Mouse (Mus musculus) lung, adult 2 months (tissue): ENCODE measurements around the gene C2cd4c. TPM values are rescaled to one million over a fixed set of nuclear protein-coding genes. Genes with fewer than 3 reads are reported as not detected.

Experiments used
- DNase-seq: peaks from one replicate; pipeline ENCODE4 v3.0.0; 2022
- H3K4me1 ChIP-seq: fragments of 200-500 bp; 2 replicates; pipeline ENCODE4 v1.6.1; 2011; ENCODE audit warnings: low read length; ENCODE audit not compliant: control insufficient read depth, insufficient read depth
- H3K4me3 ChIP-seq: fragments of 200-500 bp; replicated peaks from 2 replicates; pipeline ENCODE3; 2011; ENCODE audit warnings: low read depth, mild to moderate bottlenecking, control low read depth, low read length; ENCODE audit errors: extremely low read depth
- CTCF ChIP-seq: fragments of 200-500 bp; IDR thresholded peaks from 2 replicates; pipeline ENCODE4 v1.5.1; 2011; ENCODE audit warnings: mild to moderate bottlenecking, low read length, control low read depth; ENCODE audit not compliant: insufficient read depth
- POLR2A ChIP-seq: fragments of 200-500 bp; IDR thresholded peaks from 2 replicates; pipeline ENCODE4 v1.6.1; 2011; ENCODE audit warnings: low read depth, mild to moderate bottlenecking, control low read depth, low read length, borderline replicate concordance; ENCODE audit errors: extremely low read depth
- WGBS: fragments of 180-500 bp; shearing (Covaris S2); methylation state at CpG from one replicate; pipeline ENCODE4 v1.1.7; 2018; 5-methylcytosine and 5-hydroxymethylcytosine counted together
- polyA plus RNA-seq: library from polyadenylated mRNA; depleted of rRNA; stranded (reverse); fragments of >200 nt; gene quantifications from 2 replicates; pipeline ENCODE4 v1.2.3, GENCODE M21; 2012

Gene C2cd4c
- polyA plus RNA-seq, 1 experiment, result not detected

GRCm38 (mm10) chr10:79584021-79584420, 29.8 kb downstream of the C2cd4c start:
- no peak for DNase-seq

GRCm38 (mm10) chr10:79581501-79581900, 32.3 kb downstream of the C2cd4c start:
- no peak for TF ChIP-seq CTCF
- no peak for TF ChIP-seq POLR2A
- WGBS, result 87% methylated on average over 8 of the region's 8 CpGs
- Histone ChIP-seq H3K4me3 (no peak overlapping the region), H3K4me1 (no peaks in the 10 kb centered on the region)
- DNase-seq, result no peak

More at GRCm38 (mm10) chr10:79584021-79584420, 29.8 kb downstream of the C2cd4c start:
- 38% methylated on average over 7 of the region's 7 CpGs for WGBS
- TF ChIP-seq POLR2A, result no peak
- TF ChIP-seq CTCF, result no peak
- Histone ChIP-seq H3K4me3 (no peak overlapping the region), H3K4me1 (no peaks in the 10 kb centered on the region)

- TF ChIP-seq POLR2A (no peak), CTCF (peak; percentile 37; the same call in 1 of the 2 replicates)
- WGBS, result 47% methylated on average over 6 of the region's 6 CpGs
- Histone ChIP-seq H3K4me3 (no peak overlapping the region), H3K4me1 (no peaks in the 10 kb centered on the region)
- DNase-seq, result no peak
Observed at GRCm38 (mm10) chr10:79580811-79581210, 33.0 kb downstream of the C2cd4c start.

GRCm38 (mm10) chr10:79580356-79580755, 33.5 kb downstream of the C2cd4c start:
- H3K4me3 ChIP-seq, result no peak overlapping the region
- TF ChIP-seq CTCF (no peak), POLR2A (no peak)
- WGBS, result 69% methylated on average over 7 of the region's 7 CpGs
- no peaks in the 10 kb centered on the region for H3K4me1 ChIP-seq
- DNase-seq, result no peak

DNA sequence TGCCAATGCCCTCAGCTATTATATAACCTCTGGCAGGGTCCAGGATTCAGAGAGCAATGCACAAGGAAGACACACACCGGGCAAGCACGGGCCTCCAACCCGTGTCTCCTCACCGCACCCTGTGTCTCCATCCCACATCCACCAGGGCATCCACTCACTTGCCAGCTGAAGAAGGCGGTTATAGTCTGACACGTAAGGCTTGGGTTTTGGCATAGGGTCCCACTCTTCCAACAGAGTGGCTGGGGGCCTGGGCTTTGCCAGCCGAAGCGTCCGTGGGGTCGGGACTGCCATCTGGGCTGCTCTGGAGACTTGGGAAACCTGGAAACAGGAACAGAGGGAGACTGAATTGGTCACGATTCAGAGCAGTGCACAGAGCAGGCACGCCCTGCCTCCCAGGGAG, 34.0 kb downstream of the C2cd4c start:
- no peaks in the 10 kb centered on the region for H3K4me1 ChIP-seq
- 83% methylated on average over 12 of the region's 12 CpGs for WGBS
- TF ChIP-seq CTCF (no peak), POLR2A (no peak)
- no peak overlapping the region for H3K4me3 ChIP-seq
- DNase-seq, result no peak

- H3K4me1 ChIP-seq, result no peaks in the 10 kb centered on the region
- no peak overlapping the region for H3K4me3 ChIP-seq
- WGBS, result 62% methylated on average over 7 of the region's 7 CpGs
- TF ChIP-seq CTCF (no peak), POLR2A (no peak)
- DNase-seq, result no peak
Observed at GRCm38 (mm10) chr10:79578891-79579290, 34.9 kb downstream of the C2cd4c start.

DNA sequence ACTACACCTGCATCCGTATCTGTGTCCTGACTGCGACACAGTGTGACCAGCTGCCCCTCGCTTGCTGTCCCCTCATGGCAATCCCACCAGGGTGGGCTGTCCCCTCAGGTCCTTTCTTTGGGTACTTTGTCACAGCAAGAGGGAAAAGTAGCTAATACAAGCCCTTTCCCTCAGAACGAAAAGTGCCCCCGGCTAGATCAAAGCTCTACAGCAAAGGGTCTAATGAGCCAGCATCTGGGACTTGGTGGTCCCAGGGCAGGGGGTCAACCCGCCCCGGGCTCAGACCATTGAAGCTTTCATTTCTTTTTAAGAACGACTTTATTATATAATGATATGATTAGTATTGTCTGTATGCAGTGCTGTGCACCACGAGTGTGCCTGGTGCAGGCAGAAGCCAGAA, 35.5 kb downstream of the C2cd4c start:
- TF ChIP-seq CTCF (no peak), POLR2A (no peak)
- DNase-seq, result no peak
- 69% methylated on average over 9 of the region's 9 CpGs for WGBS

DNA sequence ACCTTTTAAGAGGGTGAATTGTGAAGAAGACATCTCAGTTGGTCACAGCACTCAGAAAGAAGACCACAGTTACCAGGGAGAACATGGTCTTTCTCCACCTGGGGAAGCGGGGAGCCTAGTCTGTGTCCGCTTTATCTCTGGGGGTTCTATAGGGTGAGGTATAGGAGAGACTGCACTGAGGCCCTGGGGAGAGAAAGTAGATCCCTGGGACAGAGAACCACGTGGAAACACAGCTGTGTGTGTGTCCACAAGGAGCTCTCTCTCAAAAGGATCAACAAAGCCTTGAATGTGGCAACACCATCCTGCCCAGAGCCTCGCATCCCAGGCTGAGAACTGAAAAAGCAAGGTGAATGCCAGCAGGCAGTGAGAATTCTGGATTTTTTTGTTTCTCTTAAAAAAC, 36.4 kb downstream of the C2cd4c start:
- no peak for DNase-seq
- Histone ChIP-seq H3K4me1 (no peaks in the 10 kb centered on the region), H3K4me3 (no peak overlapping the region)
- WGBS, result 71% methylated on average over 4 of the region's 4 CpGs
- no peak for TF ChIP-seq POLR2A

More for the DNA sequence above, 35.5 kb downstream of the C2cd4c start:
- Histone ChIP-seq H3K4me3 (no peak overlapping the region), H3K4me1 (no peaks in the 10 kb centered on the region)

DNA sequence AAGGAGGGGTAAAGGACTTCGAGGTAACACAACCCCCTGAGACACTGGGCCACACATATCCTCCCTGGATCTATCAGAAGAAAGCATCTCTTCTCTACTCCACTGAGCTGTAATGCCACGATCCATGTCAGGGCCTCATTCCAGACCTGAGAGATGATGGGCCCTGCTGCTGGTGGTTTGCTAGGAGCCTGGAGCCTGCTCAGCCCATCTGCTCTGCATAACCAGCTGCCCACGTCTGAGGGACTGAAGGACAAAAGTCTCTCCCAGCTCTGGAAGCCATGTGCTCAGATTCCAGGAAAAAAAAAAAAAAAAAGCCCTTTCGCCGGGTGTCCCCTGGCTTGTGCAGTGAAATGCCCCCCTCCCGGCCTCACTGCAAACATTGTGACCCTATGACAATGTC, 38.1 kb downstream of the C2cd4c start:
- H3K4me3 ChIP-seq, result no peak overlapping the region
- TF ChIP-seq CTCF (no peak), POLR2A (no peak)
- WGBS, result 73% methylated on average over 6 of the region's 6 CpGs
- DNase-seq, result no peak
- H3K4me1 ChIP-seq, result no peaks in the 10 kb centered on the region

- 84% methylated on average over 6 of the region's 6 CpGs for WGBS
- Histone ChIP-seq H3K4me1 (no peaks in the 10 kb centered on the region), H3K4me3 (no peak overlapping the region)
- no peak for DNase-seq
- TF ChIP-seq POLR2A, result no peak
- no peak for TF ChIP-seq CTCF
Observed at GRCm38 (mm10) chr10:79574796-79575195, 39.0 kb downstream of the C2cd4c start.
